Mouse (Mus musculus) effector memory CD4-positive, alpha-beta T cell, adult 5 months (primary cell): ENCODE data around the gene Ube3c. TPM values are rescaled to one million over a fixed set of nuclear protein-coding genes. Genes with fewer than 3 reads are reported as not detected.

Experiments used
- polyA plus RNA-seq: library from polyadenylated mRNA; unstranded; fragments of 100-300 nt; shearing (Covaris generic); gene quantifications from one replicate; pipeline ENCODE4 v1.2.1, GENCODE M21; 2017

Ube3c gene
- polyA plus RNA-seq, result 44.9 TPM

DNA sequence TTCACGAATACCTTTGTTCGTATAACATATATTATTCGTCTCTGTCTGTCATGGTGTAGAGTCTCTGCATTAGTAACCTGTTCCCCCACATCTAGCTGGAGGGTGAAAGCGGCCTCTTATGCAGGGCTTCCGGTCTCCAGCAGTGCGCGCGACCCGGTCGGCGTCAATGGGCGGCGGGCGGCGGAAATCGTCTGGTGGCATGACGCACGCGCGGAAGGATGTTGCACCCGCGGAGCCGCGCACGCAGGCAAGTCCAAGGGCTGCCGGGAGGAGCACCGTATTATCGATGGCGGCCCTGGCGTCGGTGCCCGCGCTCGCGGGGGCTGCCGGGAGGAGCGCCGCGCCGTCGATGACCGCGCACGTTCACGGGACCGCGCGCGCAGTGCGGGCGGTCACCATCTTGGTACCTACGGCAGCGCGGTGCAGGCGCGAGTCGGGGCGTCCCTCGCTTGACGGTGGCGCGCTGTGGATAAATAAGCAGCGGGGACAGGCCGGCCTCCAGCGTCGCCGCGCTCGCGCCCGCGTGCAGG lies at the start of gene Ube3c:
TSS of gene Ube3c (plus strand) at position 395 of the 530 bp plus-strand sequence.

Other genes with a start within 250 kb of the Ube3c start
- 4.0 TPM for gene Lmbr1, start 190.9 kb upstream of the Ube3c start, polyA plus RNA-seq
- 30.7 TPM for gene Nom1, start 134.6 kb upstream of the Ube3c start, polyA plus RNA-seq
- gene Mnx1, start 90.8 kb upstream of the Ube3c start, polyA plus RNA-seq, result not detected
- gene Dnajb6, start 166.4 kb downstream of the Ube3c start, polyA plus RNA-seq, result 495 TPM
- not detected for gene Gm5129, start 166.7 kb downstream of the Ube3c start, polyA plus RNA-seq